Mouse (Mus musculus) heart, adult 10 weeks (tissue): Measurements from ENCODE around the gene Tmem147. TPM values are rescaled to one million over a fixed set of nuclear protein-coding genes. Genes with fewer than 3 reads are reported as not detected.

Source experiments
- polyA plus RNA-seq: library from polyadenylated mRNA; stranded (reverse); fragments of 350-450 nt; fragmentation: Illumina TruSeq; extraction: RNeasy Lipid Tissue Mini Kit (QIAGEN cat#74804); gene quantifications from one replicate; pipeline ENCODE4 v1.2.3, GENCODE M21; 2014; ENCODE audit warnings: low read depth, low replicate concordance

The Tmem147 gene
- 168 TPM for polyA plus RNA-seq

GRCm38 (mm10) chr7:30729396-30730063 lies at the start of gene Tmem147:
Gene Tmem147 (minus strand): TSS chr7:30729540.

DNA sequence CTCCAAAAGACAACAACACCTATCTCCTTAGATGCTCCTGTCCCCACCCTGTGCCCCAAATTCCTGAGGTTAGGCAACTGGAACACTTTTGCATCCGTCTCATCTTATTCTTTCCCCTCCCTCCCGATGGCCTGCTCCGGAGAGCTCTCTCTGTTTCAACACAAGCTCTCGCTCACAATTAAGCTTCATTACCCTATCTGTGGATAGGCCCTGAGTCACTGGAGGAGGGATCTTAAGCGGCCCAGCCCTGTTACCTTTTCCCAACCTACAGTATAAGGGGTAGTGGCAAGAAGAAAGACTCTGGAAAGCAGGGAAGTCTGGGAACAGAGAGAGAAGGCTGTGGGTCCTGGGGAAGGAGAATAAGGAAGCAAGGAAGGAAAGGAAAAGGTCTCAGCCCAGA lies 34.1 kb upstream of the Tmem147 start, which contains the start of gene Dmkn:
TSS of gene Dmkn (plus strand) at position 301 of the 400 bp plus-strand sequence.

GRCm38 (mm10) chr7:30751086-30751669 lies 21.8 kb upstream of the Tmem147 start, which contains the start of gene Sbsn:
Gene Sbsn (plus strand): TSS chr7:30751471.

GRCm38 (mm10) chr7:30743617-30744016 lies 14.3 kb upstream of the Tmem147 start, which contains the start of gene Gapdhs:
Gene Gapdhs (minus strand): TSS chr7:30743681.

DNA sequence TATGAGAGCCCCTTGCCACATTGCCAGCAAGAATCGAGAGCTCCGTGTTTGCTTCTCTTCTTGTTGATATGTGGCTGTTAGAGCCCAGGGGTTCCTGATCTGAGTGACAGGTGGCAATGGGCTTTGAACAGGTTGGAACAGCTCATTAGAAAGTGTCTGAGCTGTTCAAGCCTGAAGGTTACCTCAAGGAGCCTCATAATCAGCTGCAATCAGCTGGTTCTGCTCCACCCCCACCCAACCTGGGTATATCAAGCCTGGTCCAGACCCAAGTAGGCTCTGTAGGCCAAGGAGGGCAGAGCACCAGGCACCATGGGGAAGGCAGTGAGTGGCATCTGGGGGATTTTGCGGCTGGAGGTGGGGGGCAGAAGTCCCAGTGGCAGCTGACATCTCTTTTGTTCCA lies 17.4 kb downstream of the Tmem147 start, which contains the start of gene Atp4a:
TSS of gene Atp4a (plus strand) at position 268 of the 400 bp plus-strand sequence.

DNA sequence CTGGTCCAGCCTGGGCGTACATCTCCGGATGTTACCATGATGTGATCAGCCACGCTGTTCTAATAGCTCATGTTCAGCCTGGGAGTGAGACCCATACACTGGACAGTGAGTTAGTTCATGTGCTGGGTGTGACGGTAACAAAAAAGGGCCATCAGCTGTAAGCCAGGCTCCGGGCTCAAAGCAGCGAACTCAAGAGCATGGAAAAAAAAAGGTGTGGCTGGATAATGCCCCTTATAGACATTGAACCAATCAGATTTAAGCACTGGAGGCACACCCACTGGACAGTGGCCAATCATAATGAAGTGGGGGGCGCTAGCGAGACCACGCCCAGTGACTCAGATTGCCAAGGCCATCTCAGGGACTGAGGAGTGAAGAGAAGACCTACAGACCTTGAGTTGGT lies 30.8 kb downstream of the Tmem147 start, which contains the start of gene 2200002J24Rik:
TSS of gene 2200002J24Rik (plus strand) at position 338 of the 400 bp plus-strand sequence.

Other genes starting within 250 kb of the Tmem147 start
- gene Prodh2, start 235.9 kb downstream of the Tmem147 start, polyA plus RNA-seq = not detected
- 1.1 TPM for gene Arhgap33, start 194.5 kb downstream of the Tmem147 start, polyA plus RNA-seq
- gene Hspb6, start 177.4 kb downstream of the Tmem147 start, polyA plus RNA-seq = 945 TPM
- gene Proser3, start 177.2 kb downstream of the Tmem147 start, polyA plus RNA-seq = 3.8 TPM
- 17.8 TPM for gene Lin37, start 169.7 kb downstream of the Tmem147 start, polyA plus RNA-seq
- 64.0 TPM for gene U2af1l4, start 166.2 kb downstream of the Tmem147 start, polyA plus RNA-seq
- 8.0 TPM for gene Gm49396, start 166.2 kb downstream of the Tmem147 start, polyA plus RNA-seq
- 106 TPM for gene Psenen, start 165.9 kb downstream of the Tmem147 start, polyA plus RNA-seq
- not detected for gene Igflr1, start 164.1 kb downstream of the Tmem147 start, polyA plus RNA-seq
- 16.4 TPM for gene Kmt2b, start 140.8 kb downstream of the Tmem147 start, polyA plus RNA-seq
- not detected for gene Zbtb32, start 130.6 kb downstream of the Tmem147 start, polyA plus RNA-seq
- 0.31 TPM for gene Upk1a, start 116.7 kb downstream of the Tmem147 start, polyA plus RNA-seq
- gene Cox6b1, start 103.4 kb downstream of the Tmem147 start, polyA plus RNA-seq = 3,676 TPM
- not detected for gene Etv2, start 93.7 kb downstream of the Tmem147 start, polyA plus RNA-seq
- 37.8 TPM for gene Rbm42, start 79.2 kb downstream of the Tmem147 start, polyA plus RNA-seq
- 7.5 TPM for gene Haus5, start 64.5 kb downstream of the Tmem147 start, polyA plus RNA-seq
- gene Pmis2, start 57.9 kb downstream of the Tmem147 start, polyA plus RNA-seq = not detected
- not detected for gene 2200002J24Rik, start 30.6 kb downstream of the Tmem147 start, polyA plus RNA-seq
- gene Atp4a, start 17.3 kb downstream of the Tmem147 start, polyA plus RNA-seq = not detected
- gene Gapdhs, start 14.1 kb upstream of the Tmem147 start, polyA plus RNA-seq = not detected
- gene Sbsn, start 21.9 kb upstream of the Tmem147 start, polyA plus RNA-seq = 3.5 TPM
- gene Dmkn, start 34.2 kb upstream of the Tmem147 start, polyA plus RNA-seq = 3.5 TPM
- not detected for gene Krtdap, start 58.4 kb upstream of the Tmem147 start, polyA plus RNA-seq
- gene Ffar2, start 94.2 kb upstream of the Tmem147 start, polyA plus RNA-seq = not detected
- gene Ffar3, start 126.6 kb upstream of the Tmem147 start, polyA plus RNA-seq = not detected
- gene Ffar1, start 132.0 kb upstream of the Tmem147 start, polyA plus RNA-seq = not detected
- 0.76 TPM for gene Cd22, start 150.8 kb upstream of the Tmem147 start, polyA plus RNA-seq
- 0.18 TPM for gene Mag, start 185.3 kb upstream of the Tmem147 start, polyA plus RNA-seq
- gene Hamp2, start 195.1 kb upstream of the Tmem147 start, polyA plus RNA-seq = 6.3 TPM
- gene Hamp, start 214.5 kb upstream of the Tmem147 start, polyA plus RNA-seq = 44.7 TPM
- gene Usf2, start 227.3 kb upstream of the Tmem147 start, polyA plus RNA-seq = 166 TPM
- 3.3 TPM for gene Lsr, start 243.9 kb upstream of the Tmem147 start, polyA plus RNA-seq
- gene Fam187b, start 244.2 kb upstream of the Tmem147 start, polyA plus RNA-seq = not detected